Mouse (Mus musculus) hindbrain, embryonic 14.5 days (tissue): Measurements from ENCODE around the gene Rnf128. TPM values are rescaled to one million over a fixed set of nuclear protein-coding genes. Genes with fewer than 3 reads are reported as not detected.
A peak's percentile ranks its signal among the peaks of the same experiment; 100 is the strongest.

Source experiments
- ATAC-seq: fragments of 200-750 bp; cut with Nextera tagmentation; 2 replicates; pipeline ENCODE4 v1.8.0; 2017; ENCODE audit warnings: moderate number of reproducible peaks, mild to moderate bottlenecking, moderate TSS enrichment, moderate library complexity; ENCODE audit not compliant: low FRiP score
- DNase-seq: peaks from one replicate; pipeline ENCODE4 v3.0.0-alpha.2; 2015; ENCODE audit warnings: low spot score
- H3K27ac ChIP-seq: fragments of 300-500 bp; sonication (generic); 2 replicates; pipeline ENCODE4 v1.5.1; 2014; ENCODE audit warnings: mild to moderate bottlenecking, moderate library complexity
- H3K27me3 ChIP-seq: fragments of 300-500 bp; sonication (generic); 2 replicates; pipeline ENCODE4 v1.6.1; 2014; ENCODE audit warnings: mild to moderate bottlenecking, low read length, mixed read lengths; ENCODE audit not compliant: control insufficient read depth, insufficient read depth
- H3K36me3 ChIP-seq: fragments of 300-500 bp; sonication (generic); replicated peaks from 2 replicates; pipeline ENCODE4 v1.6.1; 2014; ENCODE audit not compliant: control insufficient read depth, insufficient read depth
- H3K4me1 ChIP-seq: fragments of 300-500 bp; sonication (generic); replicated peaks from 2 replicates; pipeline ENCODE4 v1.6.1; 2014; ENCODE audit warnings: antibody characterized with exemption, low read length, mixed read lengths; ENCODE audit not compliant: control insufficient read depth, insufficient read depth
- H3K4me2 ChIP-seq: fragments of 300-500 bp; sonication (generic); replicated peaks from 2 replicates; pipeline ENCODE4 v1.6.1; 2014; ENCODE audit warnings: mild to moderate bottlenecking, moderate library complexity
- H3K4me3 ChIP-seq: fragments of 300-500 bp; sonication (generic); replicated peaks from 2 replicates; pipeline ENCODE4 v1.5.1; 2014; ENCODE audit warnings: mild to moderate bottlenecking, low read length
- H3K9ac ChIP-seq: fragments of 300-500 bp; sonication (generic); 2 replicates; pipeline ENCODE4 v1.6.1; 2014
- H3K9me3 ChIP-seq: fragments of 300-500 bp; sonication (generic); 2 replicates; pipeline ENCODE4 v1.6.1; 2016; ENCODE audit warnings: low read length; ENCODE audit not compliant: control insufficient read depth
- WGBS: fragments of 180-500 bp; shearing (Covaris S2); extraction: QIAGEN DNeasy Blood & Tissue Kit; methylation state at CpG from one replicate; pipeline ENCODE4 v1.1.7; 2014; 5-methylcytosine and 5-hydroxymethylcytosine counted together
- polyA plus RNA-seq: library from polyadenylated mRNA; unstranded; fragments of >200 nt; fragmentation: Nextera tagmentation; extraction: Ambion mirVana; gene quantifications from 2 replicates; pipeline ENCODE4 v1.2.1, GENCODE M21; 2014

The Rnf128 gene
- polyA plus RNA-seq, 1 experiment from 2014 or later = 5.3 TPM

- Histone ChIP-seq H3K36me3 (no peaks in the 10 kb centered on the region), H3K9ac (no peak overlapping the region), H3K4me3 (no peak overlapping the region), H3K4me2 (no peak overlapping the region), H3K27me3 (no peaks in the 10 kb centered on the region; the same call in 1 of the 2 replicates), H3K4me1 (no peaks in the 10 kb centered on the region), H3K9me3 (no peaks in the 10 kb centered on the region), H3K27ac (no peak overlapping the region)
- no peak for ATAC-seq
- 83% methylated on average over 5 of the region's 5 CpGs for WGBS
- DNase-seq = no peak
Observed at GRCm38 (mm10) chrX:139654350-139655063, 91.4 kb downstream of the Rnf128 start.

- Histone ChIP-seq H3K4me3 (no peak overlapping the region), H3K36me3 (no peaks in the 10 kb centered on the region), H3K9me3 (no peaks in the 10 kb centered on the region), H3K9ac (no peak overlapping the region), H3K4me2 (no peak overlapping the region), H3K27me3 (no peaks in the 10 kb centered on the region), H3K4me1 (no peaks in the 10 kb centered on the region), H3K27ac (no peak overlapping the region)
- no peak for DNase-seq
- ATAC-seq = no peak
- WGBS = 55% methylated on average over 1 of the region's 1 CpGs
Observed at GRCm38 (mm10) chrX:139662111-139662510, 99.0 kb downstream of the Rnf128 start.

GRCm38 (mm10) chrX:139665829-139666228 is 102.7 kb downstream of the Rnf128 start:
- Histone ChIP-seq H3K4me3 (no peak overlapping the region), H3K9me3 (no peaks in the 10 kb centered on the region), H3K36me3 (no peaks in the 10 kb centered on the region), H3K9ac (no peak overlapping the region), H3K27ac (no peak overlapping the region), H3K27me3 (0 out of 2 replicates have a peak, but pooled peaks cover 7% of the 10 kb centered on the region), H3K4me1 (no peaks in the 10 kb centered on the region), H3K4me2 (no peak overlapping the region)
- ATAC-seq (no peak), DNase-seq (peak; percentile 26)
- 77% methylated on average over 2 of the region's 2 CpGs for WGBS

GRCm38 (mm10) chrX:139684410-139684774 is 121.3 kb downstream of the Rnf128 start:
- no peak overlapping the region for H3K9ac ChIP-seq
- no peaks in the 10 kb centered on the region for H3K4me1 ChIP-seq
- H3K9me3 ChIP-seq = no peaks in the 10 kb centered on the region
- 0 out of 2 replicates have a peak, but pooled peaks cover 9% of the 10 kb centered on the region for H3K27me3 ChIP-seq
- no peak overlapping the region for H3K27ac ChIP-seq
- H3K36me3 ChIP-seq = no peaks in the 10 kb centered on the region
- peak overlapping the region; percentile 51 for H3K4me3 ChIP-seq
- WGBS = 16% methylated on average over 8 of the region's 8 CpGs
- ATAC-seq (peak; percentile 56; the same call in 1 of the 2 replicates), DNase-seq (no peak)
- peak overlapping the region; percentile 64 for H3K4me2 ChIP-seq

GRCm38 (mm10) chrX:139684775-139685695 is 121.9 kb downstream of the Rnf128 start, which contains the start of gene Tbc1d8b:
Gene Tbc1d8b (plus strand): TSS chrX:139684996.
- Histone ChIP-seq H3K9me3 (no peaks in the 10 kb centered on the region), H3K9ac (peak within 1 kb of the TSS; percentile 50), H3K27ac (no peak within 1 kb of the TSS), H3K4me3 (peak within 1 kb of the TSS; percentile 51), H3K36me3 (no peaks in the 10 kb centered on the region), H3K4me2 (peak within 1 kb of the TSS; percentile 64), H3K4me1 (no peaks in the 10 kb centered on the region), H3K27me3 (0 out of 2 replicates have a peak, but pooled peaks cover 9% of the 10 kb centered on the region)
- ATAC-seq = peak; percentile 100
- DNase-seq = peak; percentile 85
- 17% methylated on average over 43 of the region's 43 CpGs for WGBS

- Histone ChIP-seq H3K36me3 (no peaks in the 10 kb centered on the region), H3K9ac (no peak within 1 kb of the TSS), H3K4me1 (no peaks in the 10 kb centered on the region), H3K4me3 (no peak within 1 kb of the TSS), H3K27me3 (peaks cover 6% of the 10 kb centered on the region; the same call in 1 of the 2 replicates), H3K27ac (no peak within 1 kb of the TSS), H3K4me2 (no peak within 1 kb of the TSS), H3K9me3 (no peaks in the 10 kb centered on the region)
- WGBS = 98% methylated on average over 8 of the region's 8 CpGs
- ATAC-seq (no peak), DNase-seq (no peak)
Observed at GRCm38 (mm10) chrX:139714381-139714780, 151.3 kb downstream of the Rnf128 start, which contains the start of gene Gm15013. Gene Gm15013 (minus strand): TSS chrX:139714481.

GRCm38 (mm10) chrX:139722350-139722749 is 159.2 kb downstream of the Rnf128 start:
- H3K9ac ChIP-seq = no peak overlapping the region
- ATAC-seq = no peak
- WGBS = 95% methylated on average over 2 of the region's 2 CpGs

More at GRCm38 (mm10) chrX:139722350-139722749, 159.2 kb downstream of the Rnf128 start:
- no peak overlapping the region for H3K4me2 ChIP-seq
- no peaks in the 10 kb centered on the region for H3K9me3 ChIP-seq
- no peak overlapping the region for H3K4me3 ChIP-seq
- H3K36me3 ChIP-seq = no peaks in the 10 kb centered on the region
- H3K27me3 ChIP-seq = peaks cover under 1% of the 10 kb centered on the region; the same call in 1 of the 2 replicates
- no peak for DNase-seq
- no peaks in the 10 kb centered on the region for H3K4me1 ChIP-seq
- no peak overlapping the region for H3K27ac ChIP-seq
